Mouse (Mus musculus): ENCODE measurements around the gene Pknox2. TPM values are rescaled to one million over a fixed set of nuclear protein-coding genes. Genes with fewer than 3 reads are reported as not detected.
A peak's percentile ranks its signal among the peaks of the same experiment; 100 is the strongest.

The Pknox2 gene
- total RNA-seq, 2 experiments from 2014 or later = 7.6 to 7.7 TPM

- DNase-seq = no peak
- intact Hi-C loops (cut with DNase I) = no loop called here
Measured at GRCm38 (mm10) chr9:37143046-37143931, 3.9 kb downstream of the Pknox2 start.

GRCm38 (mm10) chr9:37142107-37142506 lies 5.1 kb downstream of the Pknox2 start:
- DNase-seq = no peak
- intact Hi-C loops (cut with DNase I) = no loop called here

- intact Hi-C loops (cut with DNase I) = no loop called here
- no peak for DNase-seq
Measured at GRCm38 (mm10) chr9:37140464-37141181, 6.6 kb downstream of the Pknox2 start.

- intact Hi-C loops (cut with DNase I) = no loop called here
Measured at GRCm38 (mm10) chr9:37139514-37139913, 7.7 kb downstream of the Pknox2 start.

GRCm38 (mm10) chr9:37138883-37139282 lies 8.3 kb downstream of the Pknox2 start:
- intact Hi-C loops (cut with DNase I) = no loop called here
- DNase-seq = no peak

More at GRCm38 (mm10) chr9:37139514-37139913, 7.7 kb downstream of the Pknox2 start:
- DNase-seq = peak; percentile 47 to 49

- intact Hi-C loops (cut with DNase I) = no loop called here
- no peak for DNase-seq
Measured at GRCm38 (mm10) chr9:37136340-37136739, 10.9 kb downstream of the Pknox2 start.

- intact Hi-C loops (cut with DNase I) = no loop called here
- DNase-seq = no peak
Measured at GRCm38 (mm10) chr9:37133495-37133894, 13.7 kb downstream of the Pknox2 start.

- intact Hi-C loops (cut with DNase I) = no loop called here
- DNase-seq = no peak
Measured at GRCm38 (mm10) chr9:37129046-37129445, 18.2 kb downstream of the Pknox2 start.

GRCm38 (mm10) chr9:37126197-37126596 lies 21.0 kb downstream of the Pknox2 start:
- peak; percentile 42 to 60 for DNase-seq
- intact Hi-C loops (cut with DNase I) = no loop called here

- intact Hi-C loops (cut with DNase I) = loop anchor here (2.0 kb wide), 1 partner anchor 22 kb away; the partner anchor contains the start of gene Pknox2
- DNase-seq = no peak
Measured at GRCm38 (mm10) chr9:37124696-37125480, 22.3 kb downstream of the Pknox2 start.

- intact Hi-C loops (cut with DNase I) = no loop called here
- no peak for DNase-seq
Measured at GRCm38 (mm10) chr9:37123384-37123783, 23.8 kb downstream of the Pknox2 start.

- intact Hi-C loops (cut with DNase I) = no loop called here
- DNase-seq = no peak
Measured at GRCm38 (mm10) chr9:37122971-37123370, 24.2 kb downstream of the Pknox2 start.

GRCm38 (mm10) chr9:37122381-37122780 lies 24.8 kb downstream of the Pknox2 start:
- no peak for DNase-seq
- intact Hi-C loops (cut with DNase I) = no loop called here

- intact Hi-C loops (cut with DNase I) = no loop called here
- no peak for DNase-seq
Measured at GRCm38 (mm10) chr9:37121761-37122331, 25.4 kb downstream of the Pknox2 start.

- peak; percentile 61 to 62 for DNase-seq
- intact Hi-C loops (cut with DNase I) = no loop called here
Measured at GRCm38 (mm10) chr9:37120801-37121200, 26.4 kb downstream of the Pknox2 start.

GRCm38 (mm10) chr9:37117529-37117928 lies 29.7 kb downstream of the Pknox2 start:
- DNase-seq = no peak
- intact Hi-C loops (cut with DNase I) = loop anchor here (10.0 kb wide), 1 partner anchor 143 kb away; no protein-coding TSS in a partner anchor

GRCm38 (mm10) chr9:37116632-37117413 lies 30.4 kb downstream of the Pknox2 start:
- no peak for DNase-seq
- intact Hi-C loops (cut with DNase I) = loop anchor here (10.0 kb wide), 1 partner anchor 142 kb away; no protein-coding TSS in a partner anchor

- no peak for DNase-seq
- intact Hi-C loops (cut with DNase I) = loop anchor here (10.0 kb wide), 1 partner anchor 141 kb away; no protein-coding TSS in a partner anchor
Measured at GRCm38 (mm10) chr9:37115820-37116219, 31.4 kb downstream of the Pknox2 start.
